Mouse (Mus musculus): ENCODE results near the gene Ovol2.

The Ovol2 gene

GRCm38 (mm10) chr2:144267731-144268015 is 64.3 kb downstream of the Ovol2 start:
- DNase-seq (ENCODE audit: low spot score): no peak

DNA sequence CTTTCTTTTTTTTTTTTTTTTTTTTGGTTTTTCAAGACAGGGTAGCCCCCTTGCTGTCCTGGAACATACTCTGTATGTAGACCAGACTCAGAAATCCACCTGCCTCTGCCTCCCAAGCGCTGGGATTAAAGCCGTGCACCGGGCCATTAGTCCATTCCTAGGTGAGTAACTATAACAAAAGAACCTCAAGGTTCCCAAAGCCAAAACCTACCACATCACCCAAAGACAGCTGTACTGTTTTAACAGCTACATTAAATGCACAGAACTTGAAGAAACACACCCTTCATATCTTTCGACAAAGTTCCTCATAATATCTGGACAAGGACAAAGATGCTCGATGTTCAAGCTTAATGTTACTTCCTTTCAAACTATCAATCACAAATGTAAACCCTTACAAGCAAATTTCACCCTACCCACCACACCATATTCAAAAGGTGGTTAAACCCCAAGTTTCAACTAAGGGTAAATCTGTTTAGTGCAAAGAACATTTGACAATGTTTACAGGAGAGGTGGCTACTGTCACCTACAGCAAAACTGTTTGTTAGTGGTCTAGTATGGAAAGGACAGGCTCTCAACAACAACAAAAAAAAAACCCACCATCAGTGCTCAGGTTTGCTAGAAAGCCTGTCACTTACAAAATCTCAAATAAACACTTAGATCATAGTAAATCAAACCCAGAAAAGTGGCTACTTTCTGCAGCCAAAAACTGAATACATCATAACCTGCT is 64.8 kb downstream of the Ovol2 start:
- DNase-seq (ENCODE audit: low spot score): no peak

GRCm38 (mm10) chr2:144265916-144266683 is 65.8 kb downstream of the Ovol2 start:
- DNase-seq (ENCODE audit: low spot score): no peak

GRCm38 (mm10) chr2:144265120-144265488 is 66.8 kb downstream of the Ovol2 start:
- no peak for DNase-seq (ENCODE audit: low spot score)

DNA sequence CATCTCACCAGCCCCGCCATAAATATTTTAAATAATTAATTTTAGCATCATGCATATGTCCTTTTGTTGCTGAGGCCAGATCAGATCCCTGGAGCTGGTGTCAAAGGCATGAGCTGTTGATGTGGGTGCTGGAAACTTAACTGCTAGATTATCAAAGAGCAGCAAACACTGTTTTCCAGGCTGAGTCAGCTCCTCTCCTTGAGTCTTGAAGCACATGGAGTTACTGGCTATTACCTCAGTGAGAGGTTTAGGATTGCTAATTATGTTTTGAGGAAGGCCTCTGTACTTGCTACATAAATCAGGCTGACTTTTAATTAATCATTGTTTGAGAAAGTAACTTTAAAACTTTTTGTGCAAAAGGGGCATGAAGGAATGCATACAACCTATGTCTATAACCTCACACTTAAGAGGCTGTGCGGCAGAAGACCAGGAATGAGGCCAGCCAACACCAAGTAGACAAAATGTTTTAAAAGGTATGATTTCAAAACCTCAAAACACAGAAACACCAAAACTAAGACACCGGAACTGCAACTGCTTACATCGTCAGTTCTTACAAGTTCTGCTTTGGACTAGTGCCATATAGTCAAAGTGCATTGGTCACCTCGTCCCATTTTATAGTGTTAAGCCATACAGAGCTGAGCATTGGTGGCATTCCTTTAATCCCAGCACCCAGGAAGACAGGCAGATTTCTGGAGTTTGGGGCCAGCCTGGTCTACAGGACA is 67.4 kb downstream of the Ovol2 start:
- no peak for DNase-seq (ENCODE audit: low spot score)

- no peak for DNase-seq (ENCODE audit: low spot score)
Observed at GRCm38 (mm10) chr2:144262837-144263236, 69.1 kb downstream of the Ovol2 start.

All from retina, embryonic 14.5 days (tissue).